Mouse (Mus musculus): ENCODE results near the gene Upp2. TPM values are rescaled to one million over a fixed set of nuclear protein-coding genes. Genes with fewer than 3 reads are reported as not detected.

Gene Upp2
- total RNA-seq, 1 experiment: 0.67 TPM

DNA sequence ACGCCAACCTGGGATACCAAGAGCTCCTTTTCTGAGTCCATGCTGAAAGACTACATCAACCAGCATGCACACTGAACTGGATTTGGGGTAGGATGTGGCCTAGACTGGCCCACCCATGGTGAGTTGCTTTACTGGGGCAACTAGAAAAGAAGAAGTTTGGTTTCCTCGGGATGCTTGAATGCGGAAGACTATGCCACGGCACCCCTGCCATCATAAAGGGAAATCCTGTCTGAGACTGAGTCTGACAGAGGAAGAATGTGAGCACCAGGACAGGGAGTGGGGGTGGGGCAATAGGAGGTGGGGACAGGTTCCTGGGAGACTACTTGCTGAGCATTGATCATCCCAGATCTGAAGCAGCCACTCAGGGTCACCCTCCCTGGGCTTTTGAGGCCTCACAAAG, 32.7 kb upstream of the Upp2 start:
- H3K9ac ChIP-seq (ENCODE audit: insufficient read depth, low read depth, low read length, poor library complexity, severe bottlenecking): no peak overlapping the region
- no peak for DNase-seq (ENCODE audit: low read depth, low spot score)
- in situ Hi-C loops (cut with MboI; ENCODE audit: low sequenced_read_pairs in 2 of 2, unreplicated experiment in 2 of 2): no loop called here
- no peak overlapping the region for H3K4me3 ChIP-seq (ENCODE audit: insufficient read depth in 1 of 2, low read depth in 1 of 2, low read length in 2 of 2, poor library complexity in 1 of 2, severe bottlenecking in 1 of 2)
- no peak overlapping the region for H3K27ac ChIP-seq (ENCODE audit: insufficient read depth, low read depth, low read length, poor library complexity, severe bottlenecking)
- H3K4me1 ChIP-seq (ENCODE audit: control insufficient read depth in 2 of 2, insufficient read depth in 2 of 2, low read length in 2 of 2, poor library complexity in 1 of 2): peaks cover 0 to 23% of the 10 kb centered on the region in 2 experiments; a peak in 2 of 4 replicates
- TF ChIP-seq CHD2 (IDR thresholded peaks at IDR 0.05; ENCODE audit: low read depth, low read length) (no peak), HCFC1 (IDR thresholded peaks at IDR 0.05; ENCODE audit: borderline replicate concordance, insufficient read depth, low read length) (no peak), ZNF384 (IDR thresholded peaks at IDR 0.05; ENCODE audit: low read depth, low read length) (no peak), ZC3H11A (IDR thresholded peaks at IDR 0.05; ENCODE audit: borderline replicate concordance, low read depth, low read length) (no peak), MAFK (IDR thresholded peaks at IDR 0.05; ENCODE audit: insufficient read depth, low read depth, low read length) (no peak)
- no peaks in the 10 kb centered on the region; the same call in 1 of the 2 replicates for H3K36me3 ChIP-seq (ENCODE audit: control insufficient read depth, insufficient read depth, low read length, poor library complexity, severe bottlenecking)
- H3K9me3 ChIP-seq (ENCODE audit: control insufficient read depth, insufficient read depth, low read depth, low read length): no peaks in the 10 kb centered on the region

DNA sequence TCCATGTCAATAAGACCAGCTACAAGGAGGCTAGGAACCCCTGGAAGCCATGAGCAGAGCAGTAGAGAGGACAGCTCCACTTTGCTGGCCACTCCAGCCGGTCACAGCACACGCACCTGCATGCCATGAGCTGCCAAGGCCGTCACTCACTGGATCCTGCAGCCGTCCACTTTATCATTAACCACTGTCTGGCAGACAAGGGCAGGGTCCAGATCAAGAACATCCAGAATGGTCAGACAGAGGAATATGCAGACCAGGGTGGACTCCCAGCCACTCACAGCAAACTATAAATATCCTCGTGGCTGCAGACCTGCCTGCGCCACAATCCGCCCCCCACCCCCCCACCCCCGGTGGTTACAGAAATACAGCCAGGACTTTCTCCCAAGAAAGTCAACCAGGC, 31.9 kb upstream of the Upp2 start:
- no peak for TF ChIP-seq MAFK (IDR thresholded peaks at IDR 0.05; ENCODE audit: insufficient read depth, low read depth, low read length)
- no peak for TF ChIP-seq HCFC1 (IDR thresholded peaks at IDR 0.05; ENCODE audit: borderline replicate concordance, insufficient read depth, low read length)
- no peak for DNase-seq (ENCODE audit: low read depth, low spot score)
- no peaks in the 10 kb centered on the region; the same call in 1 of the 2 replicates for H3K36me3 ChIP-seq (ENCODE audit: control insufficient read depth, insufficient read depth, low read length, poor library complexity, severe bottlenecking)
- H3K27ac ChIP-seq (ENCODE audit: insufficient read depth, low read depth, low read length, poor library complexity, severe bottlenecking): no peak overlapping the region
- no peak overlapping the region for H3K9ac ChIP-seq (ENCODE audit: insufficient read depth, low read depth, low read length, poor library complexity, severe bottlenecking)
- in situ Hi-C loops (cut with MboI; ENCODE audit: low sequenced_read_pairs in 2 of 2, unreplicated experiment in 2 of 2): no loop called here
- peaks cover 0 to 23% of the 10 kb centered on the region in 2 experiments; a peak in 2 of 4 replicates for H3K4me1 ChIP-seq (ENCODE audit: control insufficient read depth in 2 of 2, insufficient read depth in 2 of 2, low read length in 2 of 2, poor library complexity in 1 of 2)
- no peak overlapping the region for H3K4me3 ChIP-seq (ENCODE audit: insufficient read depth in 1 of 2, low read depth in 1 of 2, low read length in 2 of 2, poor library complexity in 1 of 2, severe bottlenecking in 1 of 2)
- H3K9me3 ChIP-seq (ENCODE audit: control insufficient read depth, insufficient read depth, low read depth, low read length): no peaks in the 10 kb centered on the region

DNA sequence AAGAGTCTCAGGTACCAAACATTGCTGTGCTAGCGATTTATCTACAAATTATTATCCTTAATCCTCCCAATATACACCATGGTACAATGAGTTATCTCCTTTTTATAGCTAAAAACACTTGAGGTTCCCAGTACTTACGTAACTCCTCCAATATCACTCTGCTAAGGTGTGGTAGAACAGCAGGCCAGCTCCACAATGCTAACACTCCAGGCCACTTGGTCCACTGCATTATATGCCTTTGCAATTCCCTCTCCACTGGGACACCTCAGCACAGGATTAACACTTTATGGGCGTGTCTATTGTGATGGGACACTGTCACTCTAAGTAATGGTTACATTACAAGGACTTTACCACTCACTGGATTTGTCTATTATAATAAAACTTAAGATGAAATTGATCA, 30.3 kb upstream of the Upp2 start:
- DNase-seq (ENCODE audit: low read depth, low spot score): no peak
- Histone ChIP-seq H3K36me3 (ENCODE audit: control insufficient read depth, insufficient read depth, low read length, poor library complexity, severe bottlenecking) (no peaks in the 10 kb centered on the region; the same call in 1 of the 2 replicates), H3K27ac (ENCODE audit: insufficient read depth, low read depth, low read length, poor library complexity, severe bottlenecking) (no peak overlapping the region), H3K9me3 (ENCODE audit: control insufficient read depth, insufficient read depth, low read depth, low read length) (no peaks in the 10 kb centered on the region), H3K4me3 (ENCODE audit: insufficient read depth in 1 of 2, low read depth in 1 of 2, low read length in 2 of 2, poor library complexity in 1 of 2, severe bottlenecking in 1 of 2) (no peak overlapping the region), H3K4me1 (ENCODE audit: control insufficient read depth in 2 of 2, insufficient read depth in 2 of 2, low read length in 2 of 2, poor library complexity in 1 of 2) (peaks cover 0 to 23% of the 10 kb centered on the region in 2 experiments; a peak in 2 of 4 replicates), H3K9ac (ENCODE audit: insufficient read depth, low read depth, low read length, poor library complexity, severe bottlenecking) (no peak overlapping the region)
- in situ Hi-C loops (cut with MboI; ENCODE audit: low sequenced_read_pairs in 2 of 2, unreplicated experiment in 2 of 2): no loop called here
- TF ChIP-seq ZNF384 (IDR thresholded peaks at IDR 0.05; ENCODE audit: low read depth, low read length) (no peak), ZC3H11A (IDR thresholded peaks at IDR 0.05; ENCODE audit: borderline replicate concordance, low read depth, low read length) (no peak), MAFK (IDR thresholded peaks at IDR 0.05; ENCODE audit: insufficient read depth, low read depth, low read length) (no peak), CHD2 (IDR thresholded peaks at IDR 0.05; ENCODE audit: low read depth, low read length) (no peak), HCFC1 (IDR thresholded peaks at IDR 0.05; ENCODE audit: borderline replicate concordance, insufficient read depth, low read length) (no peak)

DNA sequence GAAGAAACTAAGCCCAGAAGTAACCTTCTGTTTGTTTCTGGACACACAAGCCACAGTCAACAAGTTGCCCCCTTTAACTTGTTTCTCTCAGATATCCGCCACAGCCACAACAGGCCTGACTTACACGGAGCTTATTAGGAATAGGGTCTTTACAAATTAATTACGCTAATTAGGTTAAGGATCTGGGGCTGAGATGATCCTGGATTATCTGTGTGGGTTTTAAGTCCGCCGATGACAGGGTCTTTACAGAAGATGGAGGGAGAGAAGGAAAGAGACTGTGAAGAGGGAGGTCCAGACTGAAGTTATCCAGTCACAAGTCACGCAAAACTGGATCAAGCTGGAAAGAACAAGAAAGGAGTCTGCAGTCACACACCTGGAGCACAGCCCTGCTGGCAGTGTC, 28.9 kb upstream of the Upp2 start:
- TF ChIP-seq CHD2 (IDR thresholded peaks at IDR 0.05; ENCODE audit: low read depth, low read length) (no peak), ZNF384 (IDR thresholded peaks at IDR 0.05; ENCODE audit: low read depth, low read length) (no peak), ZC3H11A (IDR thresholded peaks at IDR 0.05; ENCODE audit: borderline replicate concordance, low read depth, low read length) (no peak), HCFC1 (IDR thresholded peaks at IDR 0.05; ENCODE audit: borderline replicate concordance, insufficient read depth, low read length) (no peak), MAFK (IDR thresholded peaks at IDR 0.05; ENCODE audit: insufficient read depth, low read depth, low read length) (no peak)
- no peak overlapping the region for H3K4me3 ChIP-seq (ENCODE audit: insufficient read depth in 1 of 2, low read depth in 1 of 2, low read length in 2 of 2, poor library complexity in 1 of 2, severe bottlenecking in 1 of 2)
- no peaks in the 10 kb centered on the region for H3K9me3 ChIP-seq (ENCODE audit: control insufficient read depth, insufficient read depth, low read depth, low read length)
- in situ Hi-C loops (cut with MboI; ENCODE audit: low sequenced_read_pairs in 2 of 2, unreplicated experiment in 2 of 2): no loop called here
- H3K27ac ChIP-seq (ENCODE audit: insufficient read depth, low read depth, low read length, poor library complexity, severe bottlenecking): no peak overlapping the region
- no peak for DNase-seq (ENCODE audit: low read depth, low spot score)
- no peaks in the 10 kb centered on the region; the same call in 1 of the 2 replicates for H3K36me3 ChIP-seq (ENCODE audit: control insufficient read depth, insufficient read depth, low read length, poor library complexity, severe bottlenecking)
- H3K9ac ChIP-seq (ENCODE audit: insufficient read depth, low read depth, low read length, poor library complexity, severe bottlenecking): no peak overlapping the region
- H3K4me1 ChIP-seq (ENCODE audit: control insufficient read depth in 2 of 2, insufficient read depth in 2 of 2, low read length in 2 of 2, poor library complexity in 1 of 2): peaks cover 0 to 20% of the 10 kb centered on the region in 2 experiments; a peak in 2 of 4 replicates

DNA sequence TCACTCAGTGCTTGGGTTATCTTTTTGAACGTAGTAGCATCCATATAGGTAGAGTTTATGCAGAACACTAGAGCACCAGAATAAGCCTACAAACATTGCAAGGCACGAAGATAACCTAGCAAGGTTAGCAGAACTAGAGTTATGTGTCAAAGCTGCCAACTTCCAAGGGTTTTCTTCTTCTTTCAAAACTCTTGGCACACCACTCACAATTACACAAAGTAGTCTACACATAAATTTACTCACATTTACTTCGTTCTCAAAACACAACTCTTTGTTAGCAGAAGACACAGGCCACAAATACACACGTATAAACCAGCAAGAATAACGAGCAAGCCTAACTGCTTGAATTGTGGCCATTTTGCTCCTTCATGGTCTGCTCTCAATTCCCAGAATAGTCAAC, 23.8 kb upstream of the Upp2 start:
- in situ Hi-C loops (cut with MboI; ENCODE audit: low sequenced_read_pairs in 2 of 2, unreplicated experiment in 2 of 2): no loop called here
- H3K36me3 ChIP-seq (ENCODE audit: control insufficient read depth, insufficient read depth, low read length, poor library complexity, severe bottlenecking): no peaks in the 10 kb centered on the region
- TF ChIP-seq CHD2 (IDR thresholded peaks at IDR 0.05; ENCODE audit: low read depth, low read length) (no peak), ZNF384 (IDR thresholded peaks at IDR 0.05; ENCODE audit: low read depth, low read length) (no peak), ZC3H11A (IDR thresholded peaks at IDR 0.05; ENCODE audit: borderline replicate concordance, low read depth, low read length) (no peak), MAFK (IDR thresholded peaks at IDR 0.05; ENCODE audit: insufficient read depth, low read depth, low read length) (no peak), HCFC1 (IDR thresholded peaks at IDR 0.05; ENCODE audit: borderline replicate concordance, insufficient read depth, low read length) (no peak)
- H3K27ac ChIP-seq (ENCODE audit: insufficient read depth, low read depth, low read length, poor library complexity, severe bottlenecking): no peak overlapping the region
- H3K4me1 ChIP-seq (ENCODE audit: control insufficient read depth in 2 of 2, insufficient read depth in 2 of 2, low read length in 2 of 2, poor library complexity in 1 of 2): peaks cover 0 to under 1% of the 10 kb centered on the region in 2 experiments; a peak in 1 of 4 replicates
- no peak for DNase-seq (ENCODE audit: low read depth, low spot score)
- no peak overlapping the region for H3K4me3 ChIP-seq (ENCODE audit: insufficient read depth in 1 of 2, low read depth in 1 of 2, low read length in 2 of 2, poor library complexity in 1 of 2, severe bottlenecking in 1 of 2)
- no peaks in the 10 kb centered on the region for H3K9me3 ChIP-seq (ENCODE audit: control insufficient read depth, insufficient read depth, low read depth, low read length)
- H3K9ac ChIP-seq (ENCODE audit: insufficient read depth, low read depth, low read length, poor library complexity, severe bottlenecking): no peak overlapping the region
